Mouse (Mus musculus): ENCODE measurements around the gene 1700007K13Rik. TPM values are rescaled to one million over a fixed set of nuclear protein-coding genes. Genes with fewer than 3 reads are reported as not detected.
"Not testable (repeated sequence)": the region's sequence is repeated elsewhere in the genome, so short reads cannot be mapped to it uniquely, and the experiment has no call there.

Gene 1700007K13Rik
- polyA plus RNA-seq (2012; fragmentation: generic; extraction: Trizol): 0.43 TPM

DNA sequence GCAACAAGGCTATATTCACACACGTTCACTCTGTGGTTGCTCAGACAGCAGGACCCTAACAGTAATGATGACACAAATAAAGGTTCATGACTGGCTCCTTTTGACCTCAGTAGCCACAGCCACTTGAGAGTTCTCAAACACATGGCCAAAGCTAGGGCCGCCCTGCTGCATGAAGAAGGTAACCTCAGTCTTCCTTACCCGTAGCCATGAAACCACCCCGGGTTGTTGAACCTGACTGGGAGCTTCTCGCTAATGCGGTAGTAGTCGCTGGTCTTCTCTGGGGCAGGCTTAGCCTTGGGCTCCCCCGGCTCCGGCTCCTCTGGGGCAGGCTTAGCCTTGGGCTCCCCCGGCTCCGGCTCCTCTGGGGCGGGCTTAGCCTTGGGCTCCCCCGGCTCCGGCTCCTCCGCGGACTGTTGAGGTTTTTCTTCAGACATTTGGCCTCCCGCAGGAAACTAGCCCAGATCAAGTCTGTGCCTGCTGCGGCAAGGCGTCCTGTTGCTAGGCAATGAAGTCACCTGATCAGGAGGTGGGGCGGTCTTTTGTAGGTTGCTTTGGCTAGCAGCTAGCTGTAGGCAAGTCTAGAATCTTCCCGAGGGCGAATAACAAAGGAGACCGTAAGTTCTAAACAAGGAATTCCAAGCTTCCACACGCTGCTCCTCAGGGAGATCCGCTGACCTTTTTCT is at the start of gene 1700007K13Rik:
TSS of gene 1700007K13Rik (minus strand) at position 497 of the 683 bp plus-strand sequence.
- peaks cover 10% of the 10 kb centered on the region for H3K79me2 ChIP-seq (ENCODE audit: control insufficient read depth, insufficient read depth)
- H3ac ChIP-seq (ENCODE audit: control insufficient read depth, insufficient read length): no peak within 1 kb of the TSS
- peaks cover 22% of the 10 kb centered on the region for H3K27me3 ChIP-seq (ENCODE audit: control insufficient read depth, insufficient read depth, insufficient read length)
- H3K4me3 ChIP-seq: no peak within 1 kb of the TSS
- peaks cover 9% of the 10 kb centered on the region for H3K36me3 ChIP-seq (ENCODE audit: control insufficient read depth, insufficient read depth)
- peak; percentile 63 for TF ChIP-seq USF1 (IDR thresholded peaks at IDR 0.05; ENCODE audit: low read depth)
- no peak for TF ChIP-seq REST (IDR thresholded peaks at IDR 0.05; ENCODE audit: insufficient read depth, insufficient read length)
- H3K4me2 ChIP-seq (ENCODE audit: low read depth): peak within 1 kb of the TSS; percentile 69

- no peaks in the 10 kb centered on the region for H3K79me2 ChIP-seq (ENCODE audit: control insufficient read depth, insufficient read depth)
- H3K4me3 ChIP-seq: peak overlapping the region; percentile 21
- H3K27me3 ChIP-seq (ENCODE audit: control insufficient read depth, insufficient read depth, insufficient read length): peaks cover 14% of the 10 kb centered on the region
- H3K4me2 ChIP-seq (ENCODE audit: low read depth): peak overlapping the region; percentile 95
- H3ac ChIP-seq (ENCODE audit: control insufficient read depth, insufficient read length): no peak overlapping the region
- no peak for TF ChIP-seq REST (IDR thresholded peaks at IDR 0.05; ENCODE audit: insufficient read depth, insufficient read length)
- no peak for TF ChIP-seq MAX (IDR thresholded peaks at IDR 0.05; ENCODE audit: low read depth)
- no peak for TF ChIP-seq MYOG (IDR thresholded peaks at IDR 0.05; ENCODE audit: control insufficient read depth in 1 of 3, insufficient read depth in 1 of 3, insufficient read length in 2 of 3, low read depth in 2 of 3)
- TF ChIP-seq MYOD1 (IDR thresholded peaks at IDR 0.05; ENCODE audit: control insufficient read depth in 1 of 3, insufficient read length in 2 of 3, low read depth in 2 of 3): no peak
- no peak for TF ChIP-seq TCF3 (IDR thresholded peaks at IDR 0.05; ENCODE audit: insufficient read length, low read depth)
- TF ChIP-seq POLR2A (IDR thresholded peaks at IDR 0.05; ENCODE audit: insufficient read length, low read depth): no peak
- TF ChIP-seq CEBPB (IDR thresholded peaks at IDR 0.05; ENCODE audit: insufficient read depth, poor library complexity, severe bottlenecking): no peak
- TF ChIP-seq POLR2AphosphoS2 (IDR thresholded peaks at IDR 0.05; ENCODE audit: insufficient read length, low read depth): no peak
- TF ChIP-seq SRF (IDR thresholded peaks at IDR 0.05; ENCODE audit: control insufficient read depth, insufficient read length, low read depth): no peak
- no peak for TF ChIP-seq TCF12 (IDR thresholded peaks at IDR 0.05; ENCODE audit: insufficient read depth, poor library complexity, severe bottlenecking)
- H3K36me3 ChIP-seq (ENCODE audit: control insufficient read depth, insufficient read depth): no peaks in the 10 kb centered on the region
These were observed 48.4 kb upstream of the 1700007K13Rik start for GRCm38 (mm10) chr2:28514489-28514888.

- Histone ChIP-seq H3K4me2 (ENCODE audit: low read depth) (peak overlapping the region; percentile 95), H3K36me3 (ENCODE audit: control insufficient read depth, insufficient read depth) (no peaks in the 10 kb centered on the region), H3K79me2 (ENCODE audit: control insufficient read depth, insufficient read depth) (no peaks in the 10 kb centered on the region), H3ac (ENCODE audit: control insufficient read depth, insufficient read length) (peak overlapping the region; percentile 23), H3K27me3 (ENCODE audit: control insufficient read depth, insufficient read depth, insufficient read length) (peaks cover 14% of the 10 kb centered on the region), H3K4me3 (peak overlapping the region; percentile 21)
- TF ChIP-seq USF1 (IDR thresholded peaks at IDR 0.05; ENCODE audit: low read depth) (no peak), E2F4 (IDR thresholded peaks at IDR 0.05; ENCODE audit: insufficient read depth) (no peak), POLR2AphosphoS2 (IDR thresholded peaks at IDR 0.05; ENCODE audit: insufficient read length, low read depth) (no peak), TCF3 (IDR thresholded peaks at IDR 0.05; ENCODE audit: insufficient read length, low read depth) (no peak), TCF12 (IDR thresholded peaks at IDR 0.05; ENCODE audit: insufficient read depth, poor library complexity, severe bottlenecking) (no peak), POLR2A (IDR thresholded peaks at IDR 0.05; ENCODE audit: insufficient read length, low read depth) (no peak), MYOD1 (IDR thresholded peaks at IDR 0.05; ENCODE audit: control insufficient read depth in 1 of 3, insufficient read length in 2 of 3, low read depth in 2 of 3) (no peak)
These were observed 47.6 kb upstream of the 1700007K13Rik start for GRCm38 (mm10) chr2:28513431-28514370.

DNA sequence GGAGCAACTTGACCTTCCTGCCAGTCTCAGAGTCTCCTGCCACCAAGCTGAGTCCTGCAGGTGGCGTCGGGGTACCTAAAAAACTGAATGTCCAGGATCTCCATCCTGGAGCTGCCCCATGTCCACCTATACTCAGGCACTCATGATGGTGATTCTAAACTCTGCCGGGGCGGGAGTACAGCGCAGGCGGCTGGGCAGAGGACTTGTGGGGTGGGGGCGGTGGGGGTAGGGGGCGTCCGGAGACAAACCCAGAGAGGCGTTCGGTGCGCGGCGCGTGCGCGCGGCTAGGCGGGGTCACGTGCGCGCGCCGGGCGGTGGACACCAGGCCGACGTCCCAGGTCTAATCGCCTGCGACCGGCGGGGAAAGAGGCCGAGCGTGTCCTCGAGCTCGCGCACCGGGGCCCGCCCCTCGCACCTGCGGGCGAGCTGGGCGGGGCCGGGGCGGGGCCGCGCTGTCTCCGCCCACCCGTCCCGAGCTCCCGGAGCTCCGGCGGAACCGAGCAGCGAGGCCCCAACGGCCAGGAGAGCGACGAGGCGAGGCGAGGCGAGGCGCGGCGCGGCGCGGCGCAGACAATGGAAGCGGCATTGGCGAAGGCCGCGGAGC is 46.8 kb upstream of the 1700007K13Rik start, which contains the start of gene Ralgds:
TSS of gene Ralgds (plus strand) at position 328 of the 604 bp plus-strand sequence.
- Histone ChIP-seq H3K36me3 (ENCODE audit: control insufficient read depth, insufficient read depth) (no peaks in the 10 kb centered on the region), H3K4me3 (peak within 1 kb of the TSS; percentile 21), H3ac (ENCODE audit: control insufficient read depth, insufficient read length) (peak within 1 kb of the TSS; percentile 23), H3K27me3 (ENCODE audit: control insufficient read depth, insufficient read depth, insufficient read length) (peaks cover 14% of the 10 kb centered on the region), H3K79me2 (ENCODE audit: control insufficient read depth, insufficient read depth) (no peaks in the 10 kb centered on the region), H3K4me2 (ENCODE audit: low read depth) (peak within 1 kb of the TSS; percentile 95)
- TF ChIP-seq USF1 (IDR thresholded peaks at IDR 0.05; ENCODE audit: low read depth): no peak
- peak; percentile 42 for TF ChIP-seq POLR2A (IDR thresholded peaks at IDR 0.05; ENCODE audit: insufficient read length, low read depth)

DNA sequence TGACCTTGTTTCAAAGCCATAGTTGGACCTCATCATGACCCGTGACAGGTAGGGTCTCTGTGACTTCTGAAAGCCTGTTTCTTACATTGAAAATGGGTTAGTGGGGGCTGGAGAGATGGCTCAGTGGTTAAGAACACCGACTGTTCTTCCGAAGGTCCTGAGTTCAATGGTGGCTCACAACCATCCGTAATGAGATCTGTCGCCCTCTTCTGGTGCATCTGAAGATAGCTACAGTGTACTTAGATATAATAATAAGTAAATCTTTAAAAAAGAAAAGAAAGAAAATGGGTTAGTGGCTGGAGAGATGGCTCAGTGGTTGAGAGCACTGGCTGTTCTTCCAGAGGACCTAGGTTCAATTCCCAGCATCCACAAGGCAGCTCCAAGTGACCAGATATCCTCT is 45.5 kb upstream of the 1700007K13Rik start:
- not testable (repeated sequence) for H3K79me2 ChIP-seq (ENCODE audit: control insufficient read depth, insufficient read depth); H3ac ChIP-seq (ENCODE audit: control insufficient read depth, insufficient read length); H3K4me2 ChIP-seq (ENCODE audit: low read depth); H3K4me3 ChIP-seq; H3K36me3 ChIP-seq (ENCODE audit: control insufficient read depth, insufficient read depth)
- peaks cover 22% of the 10 kb centered on the region for H3K27me3 ChIP-seq (ENCODE audit: control insufficient read depth, insufficient read depth, insufficient read length)
